Mouse (Mus musculus) embryonic facial prominence, embryonic 15.5 days (tissue): ENCODE measurements around the gene Jup. TPM values are rescaled to one million over a fixed set of nuclear protein-coding genes. Genes with fewer than 3 reads are reported as not detected.

ENCODE experiments used
- ATAC-seq: fragments of 200-750 bp; cut with Nextera tagmentation; 2 replicates; pipeline ENCODE4 v1.8.0; 2017; ENCODE audit warnings: low read depth, moderate TSS enrichment; ENCODE audit not compliant: insufficient number of reproducible peaks, low FRiP score, low TSS enrichment
- H3K27ac ChIP-seq: fragments of 300-500 bp; sonication (generic); replicated peaks from 2 replicates; pipeline ENCODE4 v1.5.1; 2015; ENCODE audit warnings: mild to moderate bottlenecking, inconsistent platforms
- H3K27me3 ChIP-seq: fragments of 300-500 bp; sonication (generic); 2 replicates; pipeline ENCODE4 v1.6.1; 2015; ENCODE audit warnings: inconsistent platforms
- H3K36me3 ChIP-seq: fragments of 300-500 bp; sonication (generic); 2 replicates; pipeline ENCODE4 v1.6.1; 2015; ENCODE audit warnings: mild to moderate bottlenecking, inconsistent platforms
- H3K4me1 ChIP-seq: fragments of 300-500 bp; sonication (generic); 2 replicates; pipeline ENCODE4 v1.6.1; 2015; ENCODE audit warnings: inconsistent platforms
- H3K4me2 ChIP-seq: fragments of 300-500 bp; sonication (generic); replicated peaks from 2 replicates; pipeline ENCODE4 v1.6.1; 2015; ENCODE audit warnings: mild to moderate bottlenecking, inconsistent platforms
- H3K4me3 ChIP-seq: fragments of 300-500 bp; sonication (generic); replicated peaks from 2 replicates; pipeline ENCODE4 v1.5.1; 2015; ENCODE audit warnings: mild to moderate bottlenecking, inconsistent platforms
- H3K9ac ChIP-seq: fragments of 300-500 bp; sonication (generic); 2 replicates; pipeline ENCODE4 v1.6.1; 2015; ENCODE audit warnings: inconsistent platforms
- H3K9me3 ChIP-seq: fragments of 300-500 bp; sonication (generic); replicated peaks from 2 replicates; pipeline ENCODE4 v1.6.1; 2016; ENCODE audit warnings: inconsistent platforms
- WGBS: fragments of 180-500 bp; shearing (Covaris S2); methylation state at CpG from one replicate; pipeline ENCODE4 v1.1.7; 2015; 5-methylcytosine and 5-hydroxymethylcytosine counted together
- polyA plus RNA-seq: library from polyadenylated mRNA; unstranded; fragments of >200 nt; fragmentation: Nextera tagmentation; extraction: Ambion mirVana; gene quantifications from 2 replicates; pipeline ENCODE4 v1.2.1, GENCODE M21; 2015

The Jup gene
- polyA plus RNA-seq, 1 experiment from 2014 or later = 256 TPM

DNA sequence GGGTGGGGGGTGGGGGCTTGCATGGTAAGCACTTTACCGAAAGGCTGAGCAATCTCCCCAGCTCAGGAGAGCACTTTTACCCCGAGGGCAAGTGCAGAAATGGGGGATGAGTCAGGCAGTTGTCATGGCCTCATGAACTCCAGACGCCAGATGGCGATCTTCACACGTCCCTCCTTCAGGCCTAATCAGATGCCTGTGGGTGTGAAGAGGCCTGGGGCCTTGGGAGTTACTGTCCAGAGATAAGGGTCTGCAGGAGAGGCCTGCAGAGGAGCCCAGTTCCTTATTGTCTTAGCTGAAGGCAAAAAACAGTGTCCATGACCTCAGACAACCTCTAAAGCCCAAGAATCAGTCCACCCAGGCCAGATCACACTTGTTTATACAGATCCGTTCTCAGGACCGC, 28.3 kb upstream of the Jup start:
- Histone ChIP-seq H3K9me3 (no peaks in the 10 kb centered on the region), H3K4me2 (no peak overlapping the region), H3K27ac (no peak overlapping the region), H3K36me3 (peaks cover 56% of the 10 kb centered on the region), H3K4me1 (no peaks in the 10 kb centered on the region), H3K9ac (no peak overlapping the region), H3K27me3 (no peaks in the 10 kb centered on the region), H3K4me3 (no peak overlapping the region)
- 31% methylated on average over 7 of the region's 7 CpGs for WGBS
- ATAC-seq = no peak

DNA sequence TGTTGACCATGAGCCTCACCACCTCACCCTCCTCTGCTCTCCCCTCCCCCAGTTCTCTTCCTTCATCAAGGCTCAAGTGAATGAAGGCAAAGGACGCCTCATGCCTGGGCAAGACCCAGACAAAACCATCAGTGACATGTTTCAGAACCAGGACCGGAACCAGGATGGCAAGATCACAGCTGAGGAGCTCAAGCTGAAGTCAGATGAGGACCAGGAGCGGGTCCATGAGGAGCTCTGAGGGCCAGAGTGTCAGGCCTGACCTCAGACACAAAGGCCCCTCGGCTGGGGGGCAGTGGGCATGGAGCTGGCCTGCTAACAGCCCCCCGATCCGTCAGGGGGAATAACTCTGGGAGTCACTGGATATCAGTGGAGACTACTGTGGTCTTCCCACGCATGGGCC, 26.3 kb upstream of the Jup start:
- Histone ChIP-seq H3K4me1 (no peaks in the 10 kb centered on the region), H3K9me3 (no peaks in the 10 kb centered on the region), H3K27ac (no peak overlapping the region), H3K9ac (no peak overlapping the region), H3K36me3 (peaks cover 47% of the 10 kb centered on the region), H3K4me3 (no peak overlapping the region), H3K27me3 (no peaks in the 10 kb centered on the region), H3K4me2 (no peak overlapping the region)
- WGBS = 89% methylated on average over 7 of the region's 7 CpGs
- no peak for ATAC-seq

DNA sequence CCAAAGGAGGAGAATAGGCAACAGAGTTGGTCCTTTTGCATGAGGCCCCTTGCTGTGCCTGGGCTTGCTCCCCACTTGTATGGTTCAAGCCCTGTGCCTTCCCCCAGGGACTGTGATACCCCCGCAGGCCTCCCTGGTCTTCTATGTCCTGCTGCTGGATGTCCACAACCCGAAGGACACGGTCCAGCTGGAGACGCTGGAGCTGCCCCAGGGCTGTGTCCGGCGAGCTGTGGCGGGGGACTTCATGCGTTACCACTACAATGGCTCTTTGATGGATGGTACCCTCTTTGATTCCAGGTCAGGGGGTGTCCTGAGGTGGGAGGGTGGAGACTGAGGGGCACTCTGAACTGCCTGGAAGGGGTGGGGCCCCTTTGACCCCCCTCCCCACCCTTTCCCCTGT, 24.0 kb upstream of the Jup start:
- no peak for ATAC-seq
- Histone ChIP-seq H3K4me3 (no peak overlapping the region), H3K27ac (no peak overlapping the region), H3K27me3 (no peaks in the 10 kb centered on the region), H3K4me1 (peaks cover 14% of the 10 kb centered on the region), H3K36me3 (peaks cover 48% of the 10 kb centered on the region), H3K9me3 (no peaks in the 10 kb centered on the region), H3K4me2 (no peak overlapping the region), H3K9ac (no peak overlapping the region)
- 61% methylated on average over 8 of the region's 8 CpGs for WGBS

DNA sequence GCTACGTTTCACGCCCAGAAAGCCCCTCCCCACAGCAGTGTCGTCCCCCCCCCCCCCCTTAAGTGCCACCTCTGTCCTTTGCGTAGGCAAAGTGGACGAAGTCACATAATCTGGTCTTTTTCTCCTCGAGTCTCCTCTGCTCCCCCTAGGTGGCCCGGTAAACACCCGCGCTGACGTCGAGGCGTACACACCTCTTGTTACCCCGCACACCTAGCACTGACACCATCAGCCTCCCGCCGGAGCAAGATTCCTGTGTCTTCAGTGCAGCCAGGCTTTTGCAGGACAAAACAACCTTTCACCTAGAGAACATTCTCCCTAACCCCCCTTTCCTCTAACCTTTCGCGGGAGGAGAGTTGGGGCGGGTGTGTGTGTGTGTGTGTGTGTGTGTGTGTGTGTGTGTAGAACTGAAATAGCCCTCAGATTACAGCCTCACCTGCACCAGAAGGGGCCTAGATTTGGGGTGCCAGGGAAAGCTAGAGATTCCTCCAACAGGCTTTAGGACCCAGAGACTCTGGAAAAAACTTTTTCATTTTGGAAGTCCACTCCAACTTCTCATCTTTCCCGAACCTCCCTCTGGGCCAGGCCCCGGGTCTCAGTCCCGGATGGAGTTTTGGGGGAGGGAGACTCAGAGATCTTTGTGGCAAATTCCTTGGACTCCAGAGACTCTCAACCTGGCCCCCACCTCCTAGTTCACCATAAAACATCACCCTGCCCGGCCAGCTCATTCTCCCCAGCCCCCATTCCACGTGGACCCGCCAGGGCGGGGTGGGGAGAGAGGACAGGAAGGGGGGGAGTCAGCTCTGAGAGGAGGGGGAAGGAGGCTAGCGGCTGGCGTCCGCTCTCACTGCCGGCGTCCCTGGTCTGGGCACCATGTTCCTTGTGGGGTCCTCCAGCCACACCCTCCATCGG, 17.6 kb upstream of the Jup start, which contains the start of gene Fkbp10:
TSS of gene Fkbp10 (plus strand) at position 784 of the 909 bp plus-strand sequence.
- Histone ChIP-seq H3K36me3 (peaks cover 5% of the 10 kb centered on the region; the same call in 1 of the 2 replicates), H3K4me2 (peak within 1 kb of the TSS; percentile 79), H3K4me3 (peak within 1 kb of the TSS; percentile 57), H3K9ac (peak within 1 kb of the TSS; percentile 66), H3K27ac (peak within 1 kb of the TSS; percentile 94), H3K27me3 (no peaks in the 10 kb centered on the region), H3K4me1 (peaks cover 60% of the 10 kb centered on the region), H3K9me3 (no peaks in the 10 kb centered on the region)
- under 1% methylated on average over 31 of the region's 31 CpGs for WGBS
- peak; percentile 64 for ATAC-seq

DNA sequence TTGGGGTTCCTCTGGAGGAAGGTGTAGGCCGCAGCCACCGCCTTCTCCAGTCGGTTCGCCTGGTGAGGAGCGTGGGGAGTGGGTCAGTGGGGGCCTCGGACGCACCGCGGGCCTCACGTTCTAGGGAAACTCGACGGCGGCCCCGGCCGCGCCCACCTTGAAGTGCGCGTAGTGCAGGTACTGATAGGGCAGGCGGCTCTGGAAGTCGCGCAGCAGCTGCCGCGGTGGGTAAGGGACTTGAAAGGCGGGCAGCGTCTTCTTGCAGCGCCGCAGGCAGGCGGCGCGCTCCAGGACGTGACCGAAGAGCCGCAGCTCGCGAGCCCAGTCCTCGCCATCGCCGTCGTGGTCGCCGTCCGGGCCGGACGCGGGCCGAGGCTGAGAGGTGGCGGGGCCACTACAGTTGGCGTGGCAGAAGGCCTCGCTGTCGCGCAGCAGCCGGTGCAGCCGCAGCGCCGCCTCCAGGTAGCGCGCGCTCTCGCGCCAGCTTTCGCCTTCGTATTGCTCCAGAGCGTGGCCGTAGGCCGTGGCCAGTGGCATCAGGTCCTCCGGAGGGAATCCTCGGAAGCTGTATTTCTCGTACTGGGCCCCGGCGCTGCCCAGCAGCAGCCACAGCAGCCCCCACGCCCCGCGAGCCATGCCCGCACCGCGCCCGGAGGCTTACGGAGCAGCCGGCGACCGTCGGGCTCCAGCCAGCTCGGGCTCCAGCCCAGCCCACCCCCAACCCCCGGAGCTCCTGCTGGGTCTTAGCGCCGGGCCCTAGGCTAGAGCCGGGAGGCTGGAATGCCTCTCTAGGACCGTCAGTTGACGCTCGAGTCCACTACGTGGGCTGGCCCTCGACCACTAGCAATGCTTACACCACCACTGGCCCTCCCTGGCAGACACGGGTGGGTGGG, 16.7 kb upstream of the Jup start, which contains the start of gene P3h4:
TSS of gene P3h4 (minus strand) at position 816 of the 893 bp plus-strand sequence.
- H3K36me3 ChIP-seq = peaks cover 11% of the 10 kb centered on the region
- peak within 1 kb of the TSS; percentile 79 for H3K4me2 ChIP-seq
- peaks cover 60% of the 10 kb centered on the region for H3K4me1 ChIP-seq
- ATAC-seq = peak; percentile 95
- peak within 1 kb of the TSS; percentile 66 for H3K9ac ChIP-seq
- H3K27ac ChIP-seq = peak within 1 kb of the TSS; percentile 94
- no peaks in the 10 kb centered on the region for H3K27me3 ChIP-seq
- H3K4me3 ChIP-seq = peak within 1 kb of the TSS; percentile 57
- H3K9me3 ChIP-seq = no peaks in the 10 kb centered on the region
- WGBS = under 1% methylated on average over 92 of the region's 93 CpGs

DNA sequence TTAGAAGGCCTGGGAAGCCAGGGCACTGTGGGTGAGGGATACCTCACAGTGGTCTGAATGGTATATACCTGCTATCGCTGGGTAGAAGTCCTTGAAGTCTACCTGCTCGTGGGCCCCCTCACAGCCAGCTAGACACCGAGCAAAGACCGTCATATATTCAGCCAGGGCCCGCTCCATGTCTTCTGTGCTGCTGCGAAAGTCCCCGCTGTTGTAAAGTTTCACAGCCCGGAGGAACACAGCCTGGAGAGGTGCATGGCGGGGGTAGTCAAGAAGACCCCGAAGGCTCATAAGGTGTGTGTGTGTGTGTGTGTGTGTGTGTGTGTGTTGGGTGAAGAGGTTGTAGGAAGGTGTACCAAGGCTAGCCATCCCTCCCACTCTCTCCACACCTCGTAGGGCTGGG, 16.0 kb upstream of the Jup start:
- Histone ChIP-seq H3K4me1 (peaks cover 60% of the 10 kb centered on the region), H3K27ac (no peak overlapping the region; the same call in 1 of the 2 replicates), H3K4me2 (peak overlapping the region; percentile 79), H3K4me3 (peak overlapping the region; percentile 57), H3K9ac (peak overlapping the region; percentile 66), H3K27me3 (no peaks in the 10 kb centered on the region), H3K36me3 (peaks cover 15% of the 10 kb centered on the region), H3K9me3 (no peaks in the 10 kb centered on the region)
- 65% methylated on average over 11 of the region's 11 CpGs for WGBS
- no peak for ATAC-seq

DNA sequence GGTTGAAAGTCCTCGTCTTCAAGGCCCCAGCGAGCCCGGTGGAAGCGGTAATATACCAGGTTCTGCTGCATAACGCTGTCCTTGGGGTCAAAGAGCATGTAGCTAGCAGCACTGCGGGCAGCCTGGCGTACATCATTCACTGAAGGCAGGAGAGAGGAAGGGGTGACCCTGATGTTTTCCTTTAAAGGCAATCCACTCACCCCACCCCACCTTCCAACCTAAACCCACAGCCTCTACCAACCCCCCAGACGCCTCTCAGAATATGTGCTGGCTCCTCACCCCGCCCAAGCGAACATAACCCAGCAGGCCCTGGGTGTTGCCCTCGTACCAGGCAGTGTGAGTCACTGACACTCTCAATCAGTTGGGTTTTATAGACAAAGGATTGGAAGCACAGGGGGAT, 14.2 kb upstream of the Jup start:
- Histone ChIP-seq H3K9ac (no peak overlapping the region), H3K4me3 (no peak overlapping the region), H3K36me3 (peaks cover 20% of the 10 kb centered on the region), H3K4me2 (peak overlapping the region; percentile 79), H3K4me1 (peaks cover 57% of the 10 kb centered on the region), H3K9me3 (no peaks in the 10 kb centered on the region), H3K27ac (peak overlapping the region; percentile 48; the same call in 1 of the 2 replicates), H3K27me3 (no peaks in the 10 kb centered on the region)
- no peak for ATAC-seq
- WGBS = 69% methylated on average over 11 of the region's 11 CpGs

DNA sequence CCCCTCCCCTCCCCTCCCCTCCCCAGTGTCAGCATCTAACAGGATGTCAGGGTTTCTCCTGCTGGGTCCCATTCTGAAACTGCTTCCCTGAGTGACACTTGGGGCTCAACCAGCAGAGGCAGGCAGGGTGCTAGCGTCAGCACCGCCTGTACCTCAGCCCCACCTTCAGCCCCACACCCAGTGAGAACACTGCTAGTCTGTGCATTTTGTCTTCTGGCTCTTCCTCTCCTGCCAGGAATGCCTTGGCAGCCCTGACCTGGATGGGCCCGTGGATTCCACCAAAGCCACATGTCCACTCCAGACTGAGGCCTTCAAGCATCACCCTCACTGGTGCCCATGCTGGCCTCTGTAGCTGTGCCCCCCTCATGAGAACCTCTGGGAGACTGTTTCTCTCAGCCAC, 12.1 kb upstream of the Jup start:
- Histone ChIP-seq H3K36me3 (peaks cover 20% of the 10 kb centered on the region), H3K4me3 (no peak overlapping the region), H3K4me1 (peaks cover 46% of the 10 kb centered on the region), H3K27ac (peak overlapping the region; percentile 17; the same call in 1 of the 2 replicates), H3K27me3 (no peaks in the 10 kb centered on the region), H3K9me3 (no peaks in the 10 kb centered on the region), H3K9ac (no peak overlapping the region), H3K4me2 (no peak overlapping the region)
- ATAC-seq = no peak
- WGBS = 76% methylated on average over 3 of the region's 3 CpGs

DNA sequence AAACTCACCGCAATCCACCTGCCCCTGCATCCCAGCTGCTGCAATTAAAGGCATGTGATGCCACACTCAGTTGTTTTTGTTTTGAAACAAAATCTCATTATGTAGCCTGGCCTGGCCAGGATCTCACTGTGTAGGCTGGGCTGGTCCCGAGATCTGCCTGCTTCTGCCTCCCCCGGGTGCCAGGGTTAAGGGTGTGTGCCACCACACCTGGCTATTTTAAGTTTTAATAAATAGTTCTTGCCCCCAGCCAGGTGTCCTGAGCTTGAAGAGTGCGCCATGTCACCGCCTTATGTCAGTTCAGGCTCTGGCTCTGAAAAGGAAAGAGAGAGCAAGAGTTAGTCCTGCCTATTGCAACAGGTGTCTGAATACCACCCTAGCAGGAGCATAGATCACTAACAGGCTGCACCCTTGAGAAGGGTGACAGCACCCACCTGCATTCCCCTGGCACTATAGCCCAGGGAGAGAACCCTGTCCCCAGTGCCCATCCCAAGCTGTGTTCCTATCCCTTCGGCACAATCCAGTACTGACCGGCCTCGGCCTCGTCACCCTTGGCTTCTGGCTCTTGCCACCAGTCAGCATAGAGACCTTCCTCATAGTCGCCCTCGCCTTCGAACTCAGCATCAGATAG, 11.4 kb upstream of the Jup start:
- WGBS = 90% methylated on average over 12 of the region's 12 CpGs
- no peaks in the 10 kb centered on the region for H3K27me3 ChIP-seq
- no peak overlapping the region for H3K4me2 ChIP-seq
- peaks cover 46% of the 10 kb centered on the region for H3K4me1 ChIP-seq
- no peak overlapping the region for H3K4me3 ChIP-seq
- no peak overlapping the region for H3K27ac ChIP-seq
- ATAC-seq = no peak
- H3K9me3 ChIP-seq = no peaks in the 10 kb centered on the region
- H3K36me3 ChIP-seq = peaks cover 20% of the 10 kb centered on the region
- H3K9ac ChIP-seq = no peak overlapping the region

DNA sequence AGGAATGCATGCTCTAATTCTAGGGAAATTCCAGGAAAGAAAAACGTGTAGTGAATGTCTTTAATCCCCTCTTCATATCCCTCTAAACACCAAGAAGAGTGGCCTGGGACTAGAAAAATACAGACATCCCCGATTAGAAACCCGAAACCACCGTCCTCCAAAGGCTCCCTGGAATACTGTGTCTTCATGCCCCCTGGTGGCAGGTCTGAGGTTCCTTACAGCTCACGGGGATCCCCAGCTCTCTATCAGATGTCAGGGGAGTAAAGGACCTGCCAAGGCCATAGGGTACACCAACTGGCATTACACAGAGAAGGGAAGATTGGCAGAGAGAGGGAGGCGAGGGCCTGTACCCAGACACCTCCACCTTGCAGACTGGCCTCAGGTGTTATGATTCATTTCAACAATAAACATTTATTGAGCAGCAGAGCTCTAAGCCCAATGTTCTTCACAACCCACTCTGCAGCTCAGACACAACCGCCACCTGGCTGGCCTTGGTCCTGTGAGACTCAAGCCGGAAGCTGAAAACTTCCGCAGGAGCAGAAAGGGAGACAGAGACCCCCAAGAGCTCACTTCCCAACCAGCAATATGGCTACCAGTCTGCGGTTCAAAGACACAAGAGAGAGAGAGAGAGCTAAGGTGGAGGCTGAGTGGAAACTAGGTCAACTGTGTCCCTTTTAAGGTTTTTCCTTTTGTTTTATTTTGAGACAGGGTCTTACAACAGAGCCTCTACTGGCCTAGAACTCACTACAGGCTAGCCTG, 10.7 kb upstream of the Jup start:
- no peak for ATAC-seq
- no peak overlapping the region for H3K4me3 ChIP-seq
- H3K9ac ChIP-seq = no peak overlapping the region
- H3K36me3 ChIP-seq = peaks cover 20% of the 10 kb centered on the region
- H3K4me1 ChIP-seq = peaks cover 39% of the 10 kb centered on the region
- 0 out of 2 replicates have a peak overlapping the region, but pooled peaks have one; percentile 17 for H3K27ac ChIP-seq
- H3K27me3 ChIP-seq = no peaks in the 10 kb centered on the region
- H3K9me3 ChIP-seq = no peaks in the 10 kb centered on the region
- H3K4me2 ChIP-seq = no peak overlapping the region
- WGBS = 36% methylated on average over 10 of the region's 10 CpGs
